Mouse (Mus musculus): ENCODE data around the gene Ccpg1os.

DNA sequence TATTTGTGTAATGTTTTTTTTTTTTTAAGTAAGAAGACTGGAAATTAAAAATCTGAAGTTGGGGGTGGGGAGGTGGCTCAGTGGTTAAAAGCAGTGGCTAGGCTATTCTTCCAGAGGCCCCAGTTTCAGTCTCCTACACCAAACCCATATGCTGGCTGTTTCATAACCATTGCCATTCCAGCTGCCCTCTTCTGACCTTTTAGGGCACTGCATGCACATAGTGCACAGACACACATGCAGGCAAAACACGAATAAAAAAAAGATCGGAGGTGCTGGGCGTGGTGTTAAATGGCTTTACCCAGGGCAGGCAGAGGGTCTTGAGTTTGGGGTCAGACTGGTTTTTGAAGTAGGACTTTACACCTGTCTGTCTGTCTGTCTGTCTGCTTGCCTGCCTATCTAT, 21.0 kb upstream of the Ccpg1os start:
- TF ChIP-seq POLR2A (IDR thresholded peaks at IDR 0.05; ENCODE audit: extremely low read depth, insufficient read depth, low read length) (no peak), CTCF (IDR thresholded peaks at IDR 0.05; ENCODE audit: extremely low read depth, insufficient read depth, low read length) (no peak)

Data from cortical plate, adult 2 months (tissue).